Mouse (Mus musculus) brain, embryonic 14.5 days (tissue): ENCODE data around the gene Vwa7.

Source experiments
- CTCF ChIP-seq: fragments of 200-500 bp; IDR thresholded peaks from 2 replicates; pipeline ENCODE4 v1.5.1; 2012; ENCODE audit warnings: inconsistent platforms, mild to moderate bottlenecking, moderate library complexity, borderline replicate concordance; ENCODE audit not compliant: insufficient read depth, insufficient read length; ENCODE audit errors: extremely low read depth
- POLR2A ChIP-seq: fragments of 200-500 bp; IDR thresholded peaks from 2 replicates; pipeline ENCODE4 v1.6.1; 2012; ENCODE audit warnings: mild to moderate bottlenecking, inconsistent platforms, borderline replicate concordance; ENCODE audit not compliant: poor library complexity, insufficient read depth, insufficient read length, severe bottlenecking; ENCODE audit errors: extremely low read depth

- TF ChIP-seq CTCF (no peak), POLR2A (no peak)
Measured at GRCm38 (mm10) chr17:35057090-35057489, 40.7 kb downstream of the Vwa7 start.
